Mouse (Mus musculus) embryonic facial prominence, embryonic 12.5 days (tissue): ENCODE results near the gene Cmtm8. TPM values are rescaled to one million over a fixed set of nuclear protein-coding genes. Genes with fewer than 3 reads are reported as not detected.

Experiments used
- ATAC-seq: fragments of 200-750 bp; cut with Nextera tagmentation; 2 replicates; pipeline ENCODE4 v1.8.0; 2017; ENCODE audit not compliant: insufficient number of reproducible peaks, insufficient read depth, low FRiP score, low TSS enrichment
- H3K27ac ChIP-seq: fragments of 300-500 bp; sonication (generic); 2 replicates; pipeline ENCODE4 v1.5.1; 2016; ENCODE audit warnings: mild to moderate bottlenecking
- H3K27me3 ChIP-seq: fragments of 300-500 bp; sonication (generic); 2 replicates; pipeline ENCODE4 v1.6.1; 2016; ENCODE audit warnings: mild to moderate bottlenecking, moderate library complexity
- H3K36me3 ChIP-seq: fragments of 300-500 bp; sonication (generic); 2 replicates; pipeline ENCODE4 v1.6.1; 2016; ENCODE audit warnings: mild to moderate bottlenecking
- H3K4me1 ChIP-seq: fragments of 300-500 bp; sonication (generic); 2 replicates; pipeline ENCODE4 v1.6.1; 2016
- H3K4me2 ChIP-seq: fragments of 300-500 bp; sonication (generic); replicated peaks from 2 replicates; pipeline ENCODE4 v1.6.1; 2016; ENCODE audit warnings: mild to moderate bottlenecking, moderate library complexity
- H3K4me3 ChIP-seq: fragments of 300-500 bp; sonication (generic); 2 replicates; pipeline ENCODE4 v1.5.1; 2016; ENCODE audit warnings: mild to moderate bottlenecking
- H3K9ac ChIP-seq: fragments of 300-500 bp; sonication (generic); 2 replicates; pipeline ENCODE4 v1.6.1; 2016; ENCODE audit warnings: mild to moderate bottlenecking, moderate library complexity
- H3K9me3 ChIP-seq: fragments of 300-500 bp; sonication (generic); 2 replicates; pipeline ENCODE4 v1.6.1; 2016; ENCODE audit warnings: mild to moderate bottlenecking, moderate library complexity
- WGBS: fragments of 180-500 bp; shearing (Covaris S2); methylation state at CpG from one replicate; pipeline ENCODE4 v1.1.7; 2016; 5-methylcytosine and 5-hydroxymethylcytosine counted together
- polyA plus RNA-seq: library from polyadenylated mRNA; unstranded; fragments of >200 nt; fragmentation: Nextera tagmentation; extraction: Ambion mirVana; gene quantifications from 2 replicates; pipeline ENCODE4 v1.2.1, GENCODE M21; 2016

Gene Cmtm8
- polyA plus RNA-seq, 1 experiment from 2014 or later, result 14.2 TPM

DNA sequence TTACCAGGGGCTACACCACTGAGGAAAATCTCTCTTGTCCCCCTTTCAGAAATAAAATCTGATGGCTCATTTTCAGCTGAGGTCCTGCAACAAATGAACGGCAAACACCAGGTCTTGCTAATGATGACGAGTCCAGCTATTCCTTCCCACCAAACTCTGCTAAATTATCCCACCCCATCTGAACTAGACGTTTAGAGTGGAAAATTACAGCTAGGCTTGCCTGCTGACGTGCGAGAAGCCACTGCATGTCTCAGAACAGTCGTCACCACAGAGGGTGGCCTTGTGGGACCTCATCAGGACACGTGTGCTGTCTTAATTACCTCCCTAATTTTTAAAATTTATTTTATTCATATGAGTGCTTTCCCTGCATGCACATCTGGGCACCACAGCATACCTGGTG, 72.4 kb downstream of the Cmtm8 start:
- H3K36me3 ChIP-seq, result peaks cover 11% of the 10 kb centered on the region
- H3K9me3 ChIP-seq, result no peaks in the 10 kb centered on the region
- H3K27ac ChIP-seq, result no peak overlapping the region
- no peaks in the 10 kb centered on the region for H3K27me3 ChIP-seq
- no peak overlapping the region for H3K4me2 ChIP-seq
- H3K4me1 ChIP-seq, result peaks cover 26% of the 10 kb centered on the region
- H3K9ac ChIP-seq, result no peak overlapping the region
- WGBS, result 83% methylated on average over 7 of the region's 7 CpGs
- no peak overlapping the region for H3K4me3 ChIP-seq
- no peak for ATAC-seq

DNA sequence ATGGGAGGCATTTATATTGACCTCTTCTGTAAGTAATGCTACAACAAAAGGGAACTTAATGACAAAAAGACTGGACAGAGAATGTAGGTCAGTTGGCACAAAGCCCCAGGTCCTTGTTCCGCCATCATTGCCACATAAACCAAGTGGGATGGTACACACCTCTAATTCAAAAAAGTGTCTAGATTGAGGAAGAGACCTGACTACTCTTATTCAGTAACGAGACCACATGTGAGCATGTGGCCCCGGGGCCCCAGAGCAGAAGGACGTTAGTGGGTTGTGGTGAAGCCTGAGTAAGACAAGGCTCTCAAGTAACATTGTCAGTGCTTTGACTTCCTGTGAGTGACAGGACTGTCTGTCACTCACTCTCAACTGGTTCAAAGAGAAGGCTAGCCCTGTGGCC, 73.7 kb downstream of the Cmtm8 start:
- 81% methylated on average over 4 of the region's 4 CpGs for whole genome bisulfite sequencing
- peaks cover 11% of the 10 kb centered on the region for H3K36me3 ChIP-seq
- H3K4me1 ChIP-seq, result peaks cover 23% of the 10 kb centered on the region
- H3K4me3 ChIP-seq, result no peak overlapping the region
- H3K9me3 ChIP-seq, result no peaks in the 10 kb centered on the region
- no peak for ATAC-seq
- no peaks in the 10 kb centered on the region for H3K27me3 ChIP-seq
- no peak overlapping the region for H3K4me2 ChIP-seq
- H3K27ac ChIP-seq, result no peak overlapping the region
- H3K9ac ChIP-seq, result no peak overlapping the region

DNA sequence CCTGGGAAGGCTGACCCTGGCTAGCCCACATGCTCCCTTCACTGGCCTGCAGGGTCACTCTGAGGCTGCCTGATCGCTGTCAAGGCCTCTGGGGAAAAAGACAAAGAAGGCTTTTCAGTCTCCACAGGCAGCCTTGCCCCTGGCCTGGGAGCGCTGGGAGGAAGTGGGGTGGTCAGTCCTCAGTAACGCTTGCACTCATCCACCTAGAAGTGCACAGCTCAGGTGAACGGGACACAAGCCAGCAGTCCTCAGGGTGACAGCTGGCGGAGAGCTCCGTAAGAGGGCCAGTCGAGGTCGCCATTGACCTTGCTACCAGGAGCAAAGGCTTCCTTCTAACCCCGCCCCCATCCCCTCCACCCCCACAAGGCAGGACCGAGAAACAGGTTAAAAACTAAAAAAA, 75.9 kb downstream of the Cmtm8 start:
- Histone ChIP-seq H3K4me2 (no peak overlapping the region), H3K9me3 (no peaks in the 10 kb centered on the region), H3K9ac (no peak overlapping the region), H3K27me3 (no peaks in the 10 kb centered on the region), H3K4me3 (no peak overlapping the region), H3K36me3 (peaks cover 11% of the 10 kb centered on the region), H3K4me1 (peaks cover 17% of the 10 kb centered on the region), H3K27ac (peak overlapping the region; percentile 77)
- no peak for ATAC-seq
- 34% methylated on average over 10 of the region's 10 CpGs for WGBS

DNA sequence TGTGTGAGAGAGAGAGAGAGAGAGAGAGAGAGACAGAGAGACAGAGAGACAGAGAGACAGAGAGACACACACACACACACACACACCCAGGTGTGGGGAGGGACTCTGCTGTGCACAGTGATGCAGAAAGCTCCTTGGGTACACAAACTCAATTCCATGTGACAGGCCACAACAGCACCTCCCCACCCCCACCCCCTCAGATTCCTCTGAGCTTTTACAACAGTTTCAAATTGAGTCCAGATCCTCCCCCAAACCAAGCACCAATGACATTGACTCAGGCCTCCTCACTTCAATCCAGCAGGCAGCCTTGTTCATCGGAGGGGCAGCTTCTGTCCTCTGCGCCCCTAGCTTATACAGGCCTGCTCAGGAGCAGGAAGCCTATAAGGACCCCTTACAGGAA, 76.4 kb downstream of the Cmtm8 start:
- no peak overlapping the region for H3K4me3 ChIP-seq
- H3K27me3 ChIP-seq, result no peaks in the 10 kb centered on the region
- 37% methylated on average over 2 of the region's 2 CpGs for WGBS
- H3K4me2 ChIP-seq, result no peak overlapping the region; the same call in 1 of the 2 replicates
- ATAC-seq, result no peak
- H3K27ac ChIP-seq, result peak overlapping the region; percentile 77
- H3K9me3 ChIP-seq, result no peaks in the 10 kb centered on the region
- no peak overlapping the region for H3K9ac ChIP-seq
- peaks cover 17% of the 10 kb centered on the region for H3K4me1 ChIP-seq
- H3K36me3 ChIP-seq, result peaks cover 14% of the 10 kb centered on the region

DNA sequence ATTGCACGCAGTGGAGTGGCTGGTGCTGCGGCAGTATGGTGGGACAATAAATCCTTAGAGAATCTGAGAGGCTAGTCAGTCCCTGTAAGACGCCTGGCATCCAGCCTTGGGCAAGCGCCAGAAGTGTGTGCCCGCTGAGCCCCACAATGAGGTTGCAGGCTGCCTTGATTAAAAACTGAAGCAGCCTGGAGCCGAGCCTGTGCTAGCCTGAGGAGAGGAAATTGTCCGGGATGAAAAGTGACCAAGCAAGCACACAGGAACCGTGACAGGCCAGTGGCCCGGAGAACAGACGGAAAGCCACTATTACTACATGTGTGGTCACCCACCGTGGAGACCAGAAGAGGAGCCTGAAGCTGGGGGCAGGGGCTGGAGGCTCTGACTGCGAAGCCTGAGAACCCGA, 76.9 kb downstream of the Cmtm8 start:
- Histone ChIP-seq H3K9ac (no peak overlapping the region), H3K27me3 (no peaks in the 10 kb centered on the region), H3K4me1 (peaks cover 17% of the 10 kb centered on the region), H3K9me3 (no peaks in the 10 kb centered on the region), H3K36me3 (peaks cover 11% of the 10 kb centered on the region), H3K27ac (peak overlapping the region; percentile 77), H3K4me3 (no peak overlapping the region), H3K4me2 (no peak overlapping the region; the same call in 1 of the 2 replicates)
- WGBS, result 37% methylated on average over 13 of the region's 13 CpGs
- ATAC-seq, result no peak

GRCm38 (mm10) chr9:114763341-114763740, 80.6 kb downstream of the Cmtm8 start:
- Histone ChIP-seq H3K27ac (no peak overlapping the region), H3K4me3 (no peak overlapping the region), H3K9me3 (no peaks in the 10 kb centered on the region), H3K9ac (no peak overlapping the region), H3K4me1 (peaks cover 17% of the 10 kb centered on the region), H3K4me2 (no peak overlapping the region), H3K36me3 (peaks cover 24% of the 10 kb centered on the region), H3K27me3 (no peaks in the 10 kb centered on the region)
- no peak for ATAC-seq
- 63% methylated on average over 13 of the region's 13 CpGs for WGBS

GRCm38 (mm10) chr9:114761848-114762247, 82.1 kb downstream of the Cmtm8 start:
- H3K27ac ChIP-seq, result no peak overlapping the region
- no peak overlapping the region for H3K4me3 ChIP-seq
- H3K9me3 ChIP-seq, result no peaks in the 10 kb centered on the region
- peaks cover 30% of the 10 kb centered on the region for H3K36me3 ChIP-seq
- 72% methylated on average over 11 of the region's 11 CpGs for WGBS
- peaks cover 3% of the 10 kb centered on the region for H3K4me1 ChIP-seq
- no peak overlapping the region for H3K4me2 ChIP-seq
- no peaks in the 10 kb centered on the region for H3K27me3 ChIP-seq
- no peak for ATAC-seq
- no peak overlapping the region for H3K9ac ChIP-seq

GRCm38 (mm10) chr9:114760353-114760752, 83.6 kb downstream of the Cmtm8 start:
- Histone ChIP-seq H3K9ac (no peak overlapping the region), H3K36me3 (peaks cover 40% of the 10 kb centered on the region), H3K27me3 (no peaks in the 10 kb centered on the region), H3K9me3 (no peaks in the 10 kb centered on the region), H3K4me1 (no peaks in the 10 kb centered on the region), H3K4me2 (no peak overlapping the region), H3K4me3 (no peak overlapping the region), H3K27ac (no peak overlapping the region)
- no peak for ATAC-seq
- WGBS, result 81% methylated on average over 5 of the region's 5 CpGs

GRCm38 (mm10) chr9:114759886-114760285, 84.1 kb downstream of the Cmtm8 start:
- no peak overlapping the region for H3K9ac ChIP-seq
- no peaks in the 10 kb centered on the region for H3K9me3 ChIP-seq
- peaks cover 44% of the 10 kb centered on the region for H3K36me3 ChIP-seq
- no peak overlapping the region for H3K4me3 ChIP-seq
- WGBS, result 85% methylated on average over 4 of the region's 4 CpGs
- H3K27ac ChIP-seq, result no peak overlapping the region
- H3K4me1 ChIP-seq, result no peaks in the 10 kb centered on the region
- no peak overlapping the region for H3K4me2 ChIP-seq
- H3K27me3 ChIP-seq, result no peaks in the 10 kb centered on the region
- no peak for ATAC-seq

DNA sequence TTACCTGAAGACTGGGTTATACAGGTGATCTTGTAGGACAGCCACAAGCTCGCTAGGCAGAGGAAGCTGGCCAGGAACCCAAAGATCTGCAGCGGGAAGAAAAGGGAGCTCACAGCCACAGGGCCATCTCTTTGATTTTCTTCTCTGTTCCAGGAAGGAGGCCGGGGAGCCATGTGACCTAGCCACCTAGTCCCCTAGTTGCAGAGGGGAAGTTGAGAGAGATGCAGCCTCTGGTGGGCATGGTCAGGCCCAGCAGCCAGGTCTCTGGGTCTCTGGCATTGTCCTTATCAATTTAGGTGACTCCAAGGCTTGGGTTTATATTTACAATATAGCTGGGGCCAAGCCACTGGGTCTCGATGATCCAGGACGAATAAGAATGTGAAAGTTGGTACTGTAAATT, 85.2 kb downstream of the Cmtm8 start:
- Histone ChIP-seq H3K4me3 (no peak overlapping the region), H3K4me1 (no peaks in the 10 kb centered on the region), H3K36me3 (peaks cover 44% of the 10 kb centered on the region), H3K27ac (no peak overlapping the region), H3K4me2 (no peak overlapping the region), H3K9me3 (no peaks in the 10 kb centered on the region), H3K27me3 (no peaks in the 10 kb centered on the region), H3K9ac (no peak overlapping the region)
- no peak for ATAC-seq
- 83% methylated on average over 5 of the region's 5 CpGs for WGBS

DNA sequence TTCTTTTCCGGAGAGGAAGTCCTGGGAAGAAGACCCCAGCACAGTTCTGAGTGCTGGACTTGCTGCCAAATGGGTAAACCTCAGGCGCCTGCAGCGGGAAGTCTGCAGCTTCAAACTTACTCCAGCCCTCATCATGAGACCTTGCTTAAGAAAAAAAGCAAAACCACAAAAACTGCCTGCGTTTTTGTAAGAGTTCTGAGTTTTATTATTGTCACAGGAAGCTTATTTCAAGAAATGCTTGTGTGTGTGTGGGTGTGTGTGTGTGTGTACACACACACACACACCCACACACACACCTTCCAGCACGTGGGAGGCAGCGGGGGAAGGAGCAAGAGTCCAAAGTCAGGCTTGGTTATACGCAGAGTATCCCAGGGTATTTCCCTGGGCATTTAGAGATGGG, 85.7 kb downstream of the Cmtm8 start:
- peaks cover 1% of the 10 kb centered on the region; the same call in 1 of the 2 replicates for H3K4me1 ChIP-seq
- H3K4me3 ChIP-seq, result no peak overlapping the region
- no peak overlapping the region for H3K9ac ChIP-seq
- H3K4me2 ChIP-seq, result no peak overlapping the region
- H3K27ac ChIP-seq, result no peak overlapping the region
- H3K27me3 ChIP-seq, result no peaks in the 10 kb centered on the region
- no peaks in the 10 kb centered on the region for H3K9me3 ChIP-seq
- 85% methylated on average over 7 of the region's 7 CpGs for WGBS
- ATAC-seq, result no peak
- H3K36me3 ChIP-seq, result peaks cover 44% of the 10 kb centered on the region

DNA sequence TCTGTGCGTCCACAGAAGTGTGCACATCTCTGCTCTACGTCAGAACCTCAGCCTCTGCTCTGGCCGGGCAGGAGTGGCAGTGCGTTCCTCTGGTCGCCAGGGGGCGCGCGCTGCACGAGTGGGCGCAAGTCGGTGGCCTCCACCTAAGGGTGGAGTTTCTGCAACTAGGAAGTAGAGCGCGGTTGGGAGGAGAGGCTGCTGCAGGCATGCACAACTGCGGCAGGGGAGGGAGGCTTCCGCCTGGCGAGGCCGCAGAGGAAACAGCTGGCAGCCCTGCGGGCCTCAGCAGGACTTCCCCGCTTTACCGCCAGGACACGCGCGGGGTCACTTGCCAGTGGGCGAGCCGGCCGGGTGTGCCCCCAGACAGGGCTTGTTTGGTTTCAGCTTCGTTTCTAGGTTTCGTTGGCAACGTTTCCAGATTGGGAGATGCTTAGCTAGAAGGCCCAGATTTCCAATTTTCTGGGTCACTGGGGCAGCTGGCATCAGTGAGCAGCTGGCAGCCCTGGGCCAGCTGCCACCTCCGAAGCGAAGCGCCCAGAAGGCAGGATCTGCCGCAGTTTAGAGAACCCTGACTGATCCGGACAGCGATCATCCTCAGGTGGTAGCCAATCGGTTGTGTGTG, 91.0 kb downstream of the Cmtm8 start:
- Histone ChIP-seq H3K4me1 (peaks cover 6% of the 10 kb centered on the region; the same call in 1 of the 2 replicates), H3K4me2 (peak overlapping the region; percentile 86), H3K27me3 (no peaks in the 10 kb centered on the region), H3K9me3 (no peaks in the 10 kb centered on the region), H3K9ac (peak overlapping the region; percentile 60), H3K27ac (peak overlapping the region; percentile 60; the same call in 1 of the 2 replicates), H3K36me3 (peaks cover 25% of the 10 kb centered on the region), H3K4me3 (peak overlapping the region; percentile 50)
- peak; percentile 78; the same call in 1 of the 2 replicates for ATAC-seq
- 7% methylated on average over 34 of the region's 36 CpGs for WGBS
